Mouse (Mus musculus) E14TG2a.4 (cell line): ENCODE data around the gene Mad1l1.

Experiments used
- H3K27me3 ChIP-seq: 2 replicates; pipeline ENCODE4 v1.6.1; 2014; ENCODE audit warnings: low read length, control low read depth; ENCODE audit not compliant: insufficient read depth
- H3K36me3 ChIP-seq: 2 replicates; pipeline ENCODE4 v1.6.1; 2014; ENCODE audit warnings: low read length, control low read depth; ENCODE audit not compliant: insufficient read depth
- H3K4me1 ChIP-seq: replicated peaks from 2 replicates; pipeline ENCODE4 v1.6.1; 2014; ENCODE audit warnings: low read depth, low read length, control low read depth
- H3K4me3 ChIP-seq: replicated peaks from 2 replicates; pipeline ENCODE4 v1.5.1; 2014; ENCODE audit warnings: mild to moderate bottlenecking, low read length
- H3K9me3 ChIP-seq: 2 replicates; pipeline ENCODE4 v1.6.1; 2014; ENCODE audit warnings: low read length, control low read depth
- CTCF ChIP-seq: conservative IDR thresholded peaks from 2 replicates; pipeline ENCODE4 v1.5.1; 2014; ENCODE audit warnings: low read length
- NANOG ChIP-seq: IDR thresholded peaks from 2 replicates; pipeline ENCODE4 v1.6.1; 2014; ENCODE audit warnings: borderline replicate concordance, low read length, mixed read lengths
- POU5F1 ChIP-seq: IDR thresholded peaks from 2 replicates; pipeline ENCODE4 v1.6.1; 2014; ENCODE audit warnings: low read length, borderline replicate concordance

Gene Mad1l1

GRCm38 (mm10) chr5:140034300-140035024, 286.9 kb downstream of the Mad1l1 start:
- Histone ChIP-seq H3K4me1 (peaks cover 22% of the 10 kb centered on the region), H3K4me3 (no peak overlapping the region), H3K9me3 (peaks cover 3% of the 10 kb centered on the region; the same call in 1 of the 2 replicates), H3K27me3 (no peaks in the 10 kb centered on the region), H3K36me3 (peaks cover 29% of the 10 kb centered on the region; the same call in 1 of the 2 replicates)
- TF ChIP-seq CTCF (no peak), NANOG (no peak)

- TF ChIP-seq POU5F1 (no peak), CTCF (no peak), NANOG (no peak)
- peaks cover 19% of the 10 kb centered on the region for H3K36me3 ChIP-seq
- H3K4me1 ChIP-seq, result peaks cover 10% of the 10 kb centered on the region
- no peaks in the 10 kb centered on the region for H3K27me3 ChIP-seq
- no peak overlapping the region for H3K4me3 ChIP-seq
- peaks cover 18% of the 10 kb centered on the region for H3K9me3 ChIP-seq
Observed at GRCm38 (mm10) chr5:140026366-140026765, 295.0 kb downstream of the Mad1l1 start.

- Histone ChIP-seq H3K27me3 (no peaks in the 10 kb centered on the region), H3K4me3 (no peak overlapping the region), H3K4me1 (peaks cover 9% of the 10 kb centered on the region), H3K36me3 (peaks cover 19% of the 10 kb centered on the region), H3K9me3 (peaks cover 19% of the 10 kb centered on the region)
- TF ChIP-seq POU5F1 (no peak), NANOG (no peak), CTCF (no peak)
Observed at GRCm38 (mm10) chr5:140025301-140025700, 296.1 kb downstream of the Mad1l1 start.

GRCm38 (mm10) chr5:140023941-140024500, 297.3 kb downstream of the Mad1l1 start:
- Histone ChIP-seq H3K9me3 (peaks cover 19% of the 10 kb centered on the region), H3K4me1 (no peaks in the 10 kb centered on the region), H3K36me3 (peaks cover 19% of the 10 kb centered on the region), H3K27me3 (no peaks in the 10 kb centered on the region), H3K4me3 (no peak overlapping the region)
- TF ChIP-seq CTCF, result no peak
- TF ChIP-seq NANOG, result no peak
- no peak for TF ChIP-seq POU5F1

- TF ChIP-seq NANOG (no peak), CTCF (no peak), POU5F1 (no peak)
- Histone ChIP-seq H3K27me3 (no peaks in the 10 kb centered on the region), H3K9me3 (peaks cover 24% of the 10 kb centered on the region), H3K36me3 (peaks cover 19% of the 10 kb centered on the region), H3K4me3 (no peak overlapping the region), H3K4me1 (no peaks in the 10 kb centered on the region)
Observed at GRCm38 (mm10) chr5:140022861-140023260, 298.5 kb downstream of the Mad1l1 start.

GRCm38 (mm10) chr5:140021755-140022154, 299.6 kb downstream of the Mad1l1 start:
- Histone ChIP-seq H3K9me3 (peaks cover 36% of the 10 kb centered on the region), H3K36me3 (peaks cover 19% of the 10 kb centered on the region), H3K4me3 (no peak overlapping the region), H3K4me1 (0 out of 2 replicates have a peak, but pooled peaks cover under 1% of the 10 kb centered on the region), H3K27me3 (no peaks in the 10 kb centered on the region)
- TF ChIP-seq POU5F1 (no peak), NANOG (no peak), CTCF (no peak)

- TF ChIP-seq CTCF (no peak), NANOG (no peak), POU5F1 (no peak)
- Histone ChIP-seq H3K36me3 (peaks cover 18% of the 10 kb centered on the region), H3K4me3 (no peak overlapping the region), H3K27me3 (no peaks in the 10 kb centered on the region), H3K4me1 (peaks cover 20% of the 10 kb centered on the region), H3K9me3 (peaks cover 43% of the 10 kb centered on the region)
Observed at GRCm38 (mm10) chr5:140019616-140020015, 301.7 kb downstream of the Mad1l1 start.

GRCm38 (mm10) chr5:140018780-140019179, 302.6 kb downstream of the Mad1l1 start:
- Histone ChIP-seq H3K9me3 (peaks cover 43% of the 10 kb centered on the region), H3K4me1 (peaks cover 20% of the 10 kb centered on the region), H3K36me3 (peaks cover 18% of the 10 kb centered on the region), H3K4me3 (no peak overlapping the region), H3K27me3 (no peaks in the 10 kb centered on the region)
- TF ChIP-seq POU5F1 (no peak), NANOG (no peak), CTCF (no peak)

GRCm38 (mm10) chr5:140016896-140017295, 304.5 kb downstream of the Mad1l1 start:
- no peaks in the 10 kb centered on the region for H3K27me3 ChIP-seq
- TF ChIP-seq POU5F1 (peak; percentile 40; the same call in 1 of the 2 replicates), CTCF (no peak), NANOG (peak; percentile 79; the same call in 1 of the 2 replicates)
- H3K36me3 ChIP-seq, result peaks cover 8% of the 10 kb centered on the region
- no peak overlapping the region for H3K4me3 ChIP-seq
- peaks cover 36% of the 10 kb centered on the region for H3K9me3 ChIP-seq
- H3K4me1 ChIP-seq, result peaks cover 20% of the 10 kb centered on the region
